Mouse (Mus musculus) MN1 (cell line): ENCODE data around the gene Lrrc4.

Experiments used
- DNase-seq: peaks from one replicate; pipeline ENCODE4 v3.0.0-alpha.2; 2016; ENCODE audit warnings: low spot score

The Lrrc4 gene

DNA sequence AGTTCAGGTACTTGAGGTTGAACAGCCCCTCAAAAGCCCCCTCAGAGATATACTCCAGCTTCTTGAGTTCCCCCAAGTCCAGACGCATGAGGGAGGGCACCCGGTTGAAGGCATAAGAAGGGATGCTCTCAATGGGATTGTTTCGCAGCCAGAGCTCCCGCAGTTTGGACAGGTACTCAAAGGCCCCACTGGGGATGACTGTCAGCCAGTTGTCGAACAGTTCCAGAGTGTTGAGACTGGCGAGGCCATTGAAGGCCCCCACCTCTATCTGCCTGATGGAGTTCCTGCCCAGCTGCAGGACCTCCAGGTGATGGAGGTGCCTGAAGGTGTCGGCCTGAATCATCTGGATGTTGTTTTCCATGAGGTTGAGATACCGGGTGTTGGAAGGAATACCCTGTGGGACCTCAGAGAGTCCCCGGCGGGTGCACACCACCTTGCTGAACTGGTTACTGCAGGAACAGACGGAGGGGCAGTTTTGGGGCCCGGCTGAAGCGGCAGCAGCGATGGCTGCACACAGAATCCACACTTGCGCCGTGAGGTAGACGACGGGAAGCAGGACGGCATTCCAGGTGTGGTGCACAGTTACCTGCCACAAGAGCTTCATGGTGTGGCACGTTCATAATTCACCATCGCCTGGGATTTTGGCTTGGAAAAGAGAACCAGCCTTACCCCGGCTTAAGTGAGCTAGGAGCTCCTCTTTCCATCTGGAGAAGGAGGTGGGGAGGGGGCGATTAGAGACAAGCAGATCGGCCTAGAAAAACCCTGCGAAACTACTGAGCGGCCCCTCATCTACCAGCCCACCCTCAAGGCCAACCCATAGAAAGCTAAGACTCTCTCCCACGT, at the start of gene Lrrc4:
Gene Lrrc4 (minus strand): TSS at position 737 of the 843 bp plus-strand sequence.
- no peak for DNase-seq

DNA sequence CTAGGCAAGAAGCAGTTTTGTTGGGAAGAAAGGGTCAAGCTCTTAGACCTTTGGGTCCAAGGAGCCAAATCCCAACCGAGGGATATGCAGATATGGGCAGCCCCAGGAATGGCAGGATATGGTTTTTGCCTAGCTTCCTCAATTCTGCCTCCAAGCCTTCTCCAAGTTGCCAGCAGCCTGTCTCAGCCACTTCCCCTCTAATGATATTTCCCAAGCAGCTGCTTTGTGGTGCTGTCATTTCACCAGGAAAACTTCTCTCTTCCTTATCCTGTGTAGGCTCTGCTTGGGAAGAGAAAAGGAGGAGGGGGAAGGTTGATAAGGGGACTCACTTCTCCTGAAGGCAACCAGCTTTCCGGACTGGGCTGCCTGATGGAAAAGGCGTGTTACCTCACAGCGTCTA, 49.4 kb upstream of the Lrrc4 start:
- no peak for DNase-seq

DNA sequence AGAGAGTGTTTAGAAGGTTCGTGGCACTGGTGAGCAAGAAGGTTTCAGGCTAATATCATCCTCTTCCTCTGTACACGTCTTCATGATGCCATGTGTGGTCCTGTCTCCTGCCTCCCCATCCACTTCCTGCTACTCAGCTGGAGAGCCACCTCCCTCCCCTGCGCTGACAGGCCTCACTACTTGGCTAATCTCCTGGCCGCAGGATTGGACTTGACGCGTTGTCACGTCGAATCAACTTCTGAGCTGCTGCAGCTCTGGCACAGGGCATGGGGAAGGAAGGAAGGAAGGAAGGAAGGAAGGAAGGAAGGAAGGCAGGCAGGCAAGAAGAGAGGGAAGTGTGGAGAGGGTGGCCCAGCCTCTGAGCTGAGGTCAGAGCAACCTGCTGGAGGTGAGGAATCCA, 47.8 kb upstream of the Lrrc4 start:
- no peak for DNase-seq

DNA sequence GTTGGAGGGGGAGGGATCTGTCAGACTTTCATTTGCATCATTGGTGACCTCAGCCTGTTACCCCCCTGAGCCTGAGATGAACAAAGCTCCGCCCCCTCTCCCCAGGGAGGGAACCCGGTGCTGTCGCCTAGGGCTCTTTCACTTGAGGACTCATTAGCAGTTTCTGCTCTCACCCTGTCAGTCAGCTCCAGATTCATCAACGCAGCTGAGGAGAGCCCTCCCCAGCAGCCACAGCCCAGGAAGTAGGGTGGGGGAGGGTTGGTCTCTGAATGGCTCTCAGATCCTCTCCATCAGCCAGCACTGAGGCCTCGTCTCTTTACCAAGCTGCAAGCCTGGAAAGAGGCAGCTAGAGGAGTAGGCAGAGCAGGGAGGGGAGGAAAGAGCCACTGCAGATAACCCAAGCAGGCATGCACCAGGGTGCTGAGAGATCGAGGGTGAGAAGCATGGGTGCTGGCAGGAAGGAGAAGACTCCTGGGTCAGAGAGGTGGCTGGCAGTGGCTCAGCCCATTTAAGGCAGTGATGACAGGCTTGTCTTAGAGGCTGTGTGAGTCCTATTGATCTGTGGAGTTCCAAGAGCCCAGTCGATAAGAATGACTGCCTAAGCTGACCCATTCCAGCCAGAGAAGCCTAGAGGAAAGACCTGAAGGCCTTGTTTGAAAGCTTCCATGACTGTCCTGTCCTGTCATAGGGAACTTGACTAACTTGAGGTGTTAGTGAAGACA, 46.6 kb upstream of the Lrrc4 start:
- no peak for DNase-seq

- peak; percentile 32 for DNase-seq
Observed at GRCm38 (mm10) chr6:28876492-28876891, 44.9 kb upstream of the Lrrc4 start.

- DNase-seq = no peak
Observed at GRCm38 (mm10) chr6:28875333-28875732, 43.8 kb upstream of the Lrrc4 start.

DNA sequence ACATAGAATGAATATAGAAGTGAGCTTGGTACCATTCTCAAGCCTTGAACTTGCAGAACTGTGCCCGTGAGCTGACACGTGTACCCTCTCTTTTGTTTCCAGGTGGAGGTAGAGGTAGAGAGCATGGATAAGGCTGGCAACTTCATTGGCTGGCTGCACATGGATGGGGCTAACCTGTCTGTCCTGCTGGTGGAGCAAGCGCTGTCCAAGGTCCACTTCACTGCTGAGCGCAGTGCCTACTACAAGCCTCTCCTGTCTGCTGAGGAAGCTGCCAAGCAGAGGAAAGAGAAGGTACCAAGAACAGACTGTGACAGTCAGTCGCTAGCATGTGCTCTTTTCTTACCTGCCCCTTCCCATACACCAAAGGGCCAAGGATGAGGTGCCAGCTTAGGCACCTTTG, 43.2 kb upstream of the Lrrc4 start:
- DNase-seq = no peak

DNA sequence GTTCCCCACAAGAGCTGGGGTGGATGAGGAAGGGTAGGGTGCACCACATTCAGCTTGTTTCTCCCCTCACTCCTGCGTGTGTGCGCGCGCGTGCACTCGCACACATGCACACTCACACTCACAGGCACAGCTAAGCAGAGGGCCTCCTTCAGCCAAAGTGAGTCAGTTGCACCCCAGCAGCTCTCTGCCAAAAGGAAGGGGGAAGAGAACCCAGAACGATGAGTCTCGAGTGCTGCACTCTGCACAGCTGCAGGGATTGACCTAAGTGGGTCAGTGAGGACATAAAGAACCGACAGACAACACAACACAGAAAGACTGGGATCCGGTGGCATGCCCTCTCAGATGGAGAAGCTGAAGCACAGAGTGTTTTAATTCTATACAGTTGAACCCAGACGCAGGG, 42.5 kb upstream of the Lrrc4 start:
- DNase-seq = no peak

DNA sequence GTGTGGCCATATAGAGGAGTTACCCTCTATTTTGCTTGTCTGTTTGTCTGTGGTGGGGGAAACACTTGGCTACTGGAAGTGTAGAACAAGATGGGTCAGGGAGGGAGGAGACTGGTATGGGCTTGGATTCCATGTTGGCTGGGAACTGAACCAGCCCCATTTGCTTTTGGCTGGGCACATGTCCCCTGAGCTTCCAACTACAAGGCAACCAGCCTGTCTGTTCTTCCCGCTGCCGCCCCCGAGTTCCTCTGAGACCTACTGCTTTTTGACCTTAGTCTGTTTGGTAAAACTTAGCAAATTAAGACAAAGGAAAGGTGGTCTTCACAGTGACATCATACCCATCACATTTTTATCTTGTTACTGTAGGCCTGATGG, 40.9 kb upstream of the Lrrc4 start:
- no peak for DNase-seq

DNA sequence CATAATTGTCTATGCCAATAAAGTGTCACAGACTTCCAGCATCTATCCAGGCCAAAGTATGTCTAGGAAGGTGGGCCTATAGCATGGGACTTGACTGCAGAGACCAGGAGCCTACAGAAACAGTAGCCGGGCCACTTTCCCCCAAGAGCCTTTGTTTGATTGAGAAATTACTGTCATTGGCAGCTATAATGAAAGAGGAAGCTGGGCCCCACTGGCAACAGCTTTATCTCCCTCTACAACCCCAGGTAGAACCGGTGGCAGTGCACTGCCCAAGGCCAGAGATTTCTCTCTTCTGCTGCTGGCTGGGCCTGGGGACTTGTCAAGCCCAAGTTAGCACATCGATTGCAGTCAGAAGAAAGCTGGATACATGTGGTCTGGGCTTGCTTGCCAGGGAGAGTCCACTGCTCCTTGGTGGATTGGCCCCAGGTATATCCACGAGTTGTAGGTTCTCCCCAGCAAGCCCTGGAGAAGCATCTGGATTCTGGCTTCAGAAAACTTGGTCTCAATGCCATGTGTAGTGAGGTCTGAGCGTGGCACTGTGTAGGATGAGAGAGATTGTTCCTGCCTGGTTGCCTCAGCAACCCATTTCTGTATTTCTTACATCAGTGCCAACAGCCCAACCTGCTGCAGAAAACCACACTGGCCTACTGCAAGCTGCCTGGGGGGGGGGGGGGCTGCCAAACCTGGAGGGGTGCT, 40.3 kb upstream of the Lrrc4 start:
- no peak for DNase-seq

DNA sequence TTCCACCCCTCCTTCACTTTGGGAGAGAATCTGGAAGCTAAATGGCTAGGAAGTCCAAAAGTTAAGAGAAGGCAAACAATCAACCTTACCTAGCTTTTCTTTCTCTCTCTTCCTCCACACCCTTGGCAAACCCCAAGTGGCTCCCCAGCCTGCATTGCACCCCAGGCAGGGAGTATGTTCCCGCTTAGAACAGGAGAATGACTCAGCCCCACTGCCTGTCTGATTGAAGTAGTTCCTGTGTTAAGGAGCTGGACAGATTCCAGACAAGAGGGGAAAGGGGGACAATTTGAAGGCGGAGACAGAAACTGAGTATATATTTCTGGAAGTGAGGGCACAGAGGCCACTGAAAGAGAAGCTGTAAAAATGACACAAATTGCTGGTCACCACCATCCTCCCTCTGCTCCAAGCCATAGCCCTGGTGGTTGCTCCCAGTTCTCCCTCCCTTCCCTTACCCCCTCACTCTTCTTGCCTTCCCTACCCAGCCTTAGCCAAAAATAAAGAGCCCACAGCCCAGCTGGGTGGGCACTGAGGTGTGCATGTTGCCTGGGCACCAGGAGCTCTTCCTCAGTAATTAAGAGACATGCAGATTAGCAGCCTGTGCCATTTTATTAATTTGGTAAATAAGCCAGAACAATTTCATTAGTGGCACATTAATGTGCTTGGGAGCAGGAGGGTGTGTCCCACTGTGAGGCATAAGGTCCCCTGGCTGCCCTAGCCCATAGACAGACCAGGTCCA, 36.1 kb upstream of the Lrrc4 start:
- peak; percentile 25 for DNase-seq

DNA sequence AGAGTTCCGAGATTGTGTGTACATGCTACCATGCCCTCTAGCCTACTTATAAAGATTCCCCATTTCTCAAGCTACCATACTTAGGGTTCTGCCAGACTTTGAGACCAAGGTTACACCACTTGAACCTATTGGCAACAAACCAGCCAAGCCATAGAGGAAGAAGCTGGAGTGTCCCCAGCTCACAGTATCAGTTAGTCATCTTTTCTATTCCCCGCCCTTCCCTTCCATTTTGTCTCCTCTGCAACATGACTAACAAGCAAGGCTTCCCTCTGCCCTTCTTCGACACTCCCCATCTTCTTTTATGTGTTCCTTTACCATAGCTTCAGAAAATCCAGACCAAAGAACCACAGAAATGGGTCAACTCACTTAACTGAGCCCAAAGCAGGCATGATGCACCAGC, 34.7 kb upstream of the Lrrc4 start:
- DNase-seq = no peak

DNA sequence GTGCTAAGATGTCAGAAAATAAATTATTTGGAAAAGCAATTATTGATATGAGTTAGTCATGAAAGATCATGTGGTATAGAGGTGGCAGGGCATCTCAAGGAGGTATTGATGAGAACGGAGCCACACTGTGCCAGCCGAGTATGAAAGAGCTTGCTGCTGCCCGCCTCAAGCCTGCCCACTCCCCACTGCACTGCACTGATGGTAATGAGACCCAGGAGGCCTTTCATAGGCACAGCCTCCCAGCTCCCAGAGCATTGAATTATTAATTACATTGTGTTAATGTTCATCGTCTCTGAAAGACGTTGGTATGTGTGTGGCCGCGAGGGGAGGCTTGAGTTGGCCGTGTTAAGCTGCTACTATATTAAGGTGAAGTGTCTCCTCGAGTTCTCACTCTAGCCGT, 33.6 kb upstream of the Lrrc4 start:
- no peak for DNase-seq

DNA sequence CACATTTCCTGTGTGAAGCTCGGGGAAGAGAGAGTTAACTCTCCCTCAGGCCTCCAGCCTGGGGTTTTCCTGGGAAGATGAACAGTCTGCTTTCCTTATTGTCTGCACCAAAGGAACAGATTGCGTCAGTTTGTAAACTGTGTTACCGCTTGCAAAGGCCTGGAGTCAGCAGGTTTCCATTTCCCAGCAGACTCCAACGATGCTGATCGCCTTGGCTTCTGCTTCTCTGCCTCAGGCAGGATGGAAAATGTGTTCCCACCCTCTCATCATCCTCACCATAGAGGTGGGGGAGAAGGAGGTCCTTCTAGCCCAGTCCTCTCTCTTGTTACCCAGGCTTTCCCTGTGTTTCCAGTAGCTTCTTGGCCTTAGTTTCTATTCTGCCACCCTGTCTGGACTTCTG, 33.1 kb upstream of the Lrrc4 start:
- no peak for DNase-seq

DNA sequence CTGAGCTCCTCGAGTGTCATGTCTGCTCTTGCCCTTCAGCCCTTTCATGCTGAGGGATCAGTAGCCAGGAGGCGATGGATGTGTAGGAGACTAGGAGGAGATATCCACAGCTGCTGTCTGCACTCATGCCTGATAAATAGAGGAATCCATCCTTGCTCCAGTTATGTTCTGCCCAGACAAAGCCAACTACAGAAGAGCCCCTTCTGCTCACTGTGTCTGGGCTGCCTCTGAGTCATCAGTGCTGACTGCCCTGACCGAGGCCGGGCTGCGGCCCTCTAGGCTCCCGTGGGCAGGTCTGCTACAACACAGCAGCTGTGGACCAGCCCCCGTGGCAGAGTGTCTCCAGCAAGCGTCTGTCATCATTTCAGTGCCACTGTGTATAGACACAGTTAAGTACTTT, 30.8 kb upstream of the Lrrc4 start:
- peak; percentile 55 for DNase-seq

DNA sequence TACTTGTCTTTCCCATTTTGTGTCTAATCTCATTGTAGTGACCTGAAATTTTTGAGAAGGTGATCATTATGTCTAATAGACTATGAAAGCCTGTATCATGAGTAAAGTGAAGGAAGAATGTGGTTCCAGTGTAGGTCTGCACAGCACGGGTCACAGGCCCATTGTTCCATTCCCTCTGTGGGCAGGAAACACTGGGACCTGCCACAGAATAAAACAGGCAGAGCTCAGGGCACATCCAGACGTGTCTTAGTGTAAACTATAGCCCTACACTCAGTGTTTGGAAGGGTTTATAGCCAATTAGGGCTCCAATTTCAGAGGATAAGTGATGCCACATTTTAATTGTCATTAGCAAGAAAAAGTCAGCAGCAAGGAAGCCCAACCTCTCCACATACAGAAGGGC, 29.4 kb upstream of the Lrrc4 start:
- no peak for DNase-seq

GRCm38 (mm10) chr6:28860450-28860849, 28.9 kb upstream of the Lrrc4 start:
- DNase-seq = no peak

- no peak for DNase-seq
Observed at GRCm38 (mm10) chr6:28859094-28859493, 27.5 kb upstream of the Lrrc4 start.

- peak; percentile 30 for DNase-seq
Observed at GRCm38 (mm10) chr6:28857198-28858180, 25.9 kb upstream of the Lrrc4 start.

- no peak for DNase-seq
Observed at GRCm38 (mm10) chr6:28856789-28857188, 25.2 kb upstream of the Lrrc4 start.

DNA sequence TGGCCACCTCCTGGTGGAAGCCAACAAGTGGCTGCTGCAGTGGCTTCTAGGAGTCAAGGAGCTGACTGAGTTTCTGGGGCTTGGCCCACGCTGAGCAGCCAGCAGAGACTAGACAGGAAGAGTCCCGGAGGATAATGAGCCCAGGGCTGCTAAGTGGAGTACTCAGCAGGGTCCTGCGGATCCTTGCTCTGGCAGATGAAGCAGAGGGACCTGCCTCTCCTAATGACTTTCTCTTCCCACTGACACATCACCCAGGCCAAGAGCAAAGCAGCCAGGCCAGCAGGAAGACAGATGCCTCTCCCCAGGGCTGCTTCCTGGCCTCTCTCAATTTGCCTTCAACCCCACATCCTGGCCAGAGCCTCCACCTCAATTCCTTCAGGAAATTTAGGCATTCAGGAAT, 23.9 kb upstream of the Lrrc4 start:
- DNase-seq = peak; percentile 68
